Mouse (Mus musculus) bone marrow, adult 2 months (tissue): ENCODE data around the gene Dner.

Experiments
- CTCF ChIP-seq: fragments of 200-500 bp; IDR thresholded peaks from 2 replicates; pipeline ENCODE4 v1.5.1; 2011; ENCODE audit warnings: low read length, control low read depth; ENCODE audit not compliant: control insufficient read depth, insufficient read depth
- POLR2A ChIP-seq: fragments of 200-500 bp; IDR thresholded peaks from 2 replicates; pipeline ENCODE4 v1.6.1; 2011; ENCODE audit warnings: low read depth, mild to moderate bottlenecking, control low read depth, low read length, borderline replicate concordance; ENCODE audit not compliant: control insufficient read depth

DNA sequence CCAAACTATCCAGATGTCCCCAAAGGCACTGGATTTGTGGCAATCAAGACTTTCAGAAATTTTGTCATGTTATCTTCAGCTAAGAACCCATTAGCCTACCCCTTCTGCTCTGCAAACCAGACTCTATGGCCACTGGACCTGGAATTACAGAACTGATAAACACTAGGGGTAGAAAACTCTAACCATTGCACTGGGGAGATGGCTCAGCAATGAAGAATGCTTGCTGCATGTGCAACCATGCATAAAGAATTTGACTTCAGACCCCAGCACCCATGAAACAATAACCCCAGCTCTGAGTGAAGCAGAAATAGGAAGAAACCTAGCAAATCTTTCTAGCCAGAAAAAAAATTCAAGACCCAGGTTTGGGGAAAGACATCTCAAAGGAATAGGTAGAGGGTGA, 188.5 kb downstream of the Dner start:
- no peak for TF ChIP-seq CTCF
- TF ChIP-seq POLR2A: no peak
